Mouse (Mus musculus): ENCODE data around the gene Snx29.
A peak's percentile ranks its signal among the peaks of the same experiment; 100 is the strongest.

Gene Snx29

DNA sequence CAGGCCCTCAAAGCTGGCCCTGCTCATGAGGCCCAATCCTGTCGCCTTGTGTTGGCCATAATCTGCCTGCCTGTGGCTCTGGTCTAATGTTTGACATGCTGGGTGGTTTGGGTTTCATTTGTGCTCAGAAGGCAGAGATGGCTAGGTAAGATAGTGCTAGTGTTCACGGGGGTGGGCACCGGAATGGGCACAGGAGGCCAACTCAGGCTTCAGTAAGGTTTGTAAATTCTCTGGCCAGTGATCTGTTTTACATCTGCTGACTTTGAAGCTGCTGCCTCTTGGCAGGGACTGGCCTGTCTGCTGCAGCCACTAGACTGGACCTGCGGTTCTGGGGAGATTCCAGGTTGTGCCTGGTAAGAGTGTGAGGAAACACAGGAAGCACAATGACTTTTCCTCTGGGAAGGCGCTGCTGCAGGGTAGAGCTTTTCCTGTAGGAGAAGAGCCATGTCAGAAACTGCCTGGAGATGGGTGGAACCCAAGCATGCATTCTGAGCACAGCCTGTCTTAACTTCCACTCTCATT lies 408.4 kb downstream of the Snx29 start:
- no peak for DNase-seq (ENCODE audit: low read depth)

DNA sequence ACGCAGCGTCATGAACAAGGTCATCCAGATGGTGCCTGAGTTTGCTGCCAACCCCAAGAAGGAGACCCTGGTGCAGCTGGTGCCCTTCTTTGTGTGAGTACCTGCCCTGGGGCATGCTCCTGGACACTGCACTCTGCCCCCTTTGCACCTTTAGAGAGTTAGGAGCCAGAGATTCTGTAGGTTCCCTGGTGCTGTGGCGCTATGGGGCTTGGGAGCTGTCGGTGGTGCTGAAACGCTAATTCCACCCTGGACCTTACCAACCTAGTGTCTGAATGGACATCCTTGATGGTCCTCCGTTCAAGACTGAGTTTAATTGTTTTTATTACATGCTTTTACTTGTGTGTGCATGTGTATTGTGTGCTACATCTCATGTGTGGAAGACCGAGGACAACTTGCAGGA lies 415.6 kb downstream of the Snx29 start:
- DNase-seq (ENCODE audit: low read depth), result peak; percentile 28

DNA sequence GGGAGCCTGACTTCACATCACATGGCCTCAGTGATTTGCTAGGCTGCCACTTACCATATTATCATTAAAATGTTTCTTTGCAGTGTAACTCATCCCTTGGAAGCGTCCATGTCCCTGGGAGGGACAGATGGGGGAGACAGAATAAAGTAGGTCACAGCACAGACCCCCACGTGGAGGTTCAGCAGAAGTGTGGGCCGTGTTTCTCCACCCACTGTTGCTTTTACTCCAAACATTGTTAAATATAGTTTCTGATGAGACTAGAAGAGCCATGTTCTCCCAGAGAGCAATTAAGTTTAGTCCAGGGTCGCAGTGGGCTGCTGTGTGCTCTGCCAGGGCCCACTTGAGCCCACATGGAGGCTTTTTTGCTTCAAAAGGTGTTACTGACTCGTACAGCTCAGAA lies 419.2 kb downstream of the Snx29 start:
- DNase-seq (ENCODE audit: low read depth), result no peak

DNA sequence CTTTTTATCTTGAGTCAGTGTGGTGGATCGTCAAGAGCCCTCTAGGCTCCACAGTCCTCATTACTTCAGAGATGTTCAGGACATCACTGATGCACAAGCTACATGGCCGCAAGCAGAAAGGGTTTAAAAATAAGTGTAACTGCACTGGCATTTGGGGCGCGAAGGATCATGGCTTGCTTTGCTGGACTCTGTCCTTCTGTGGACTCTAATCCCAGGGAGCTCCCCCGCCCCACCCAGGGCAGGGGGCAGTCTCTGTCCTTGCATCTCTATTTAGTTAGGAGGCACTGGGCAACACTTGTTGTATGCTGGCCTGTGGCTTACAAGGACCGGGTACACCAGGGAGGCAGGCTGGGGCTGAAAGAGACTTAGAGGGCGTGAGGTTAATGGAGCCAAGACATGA lies 419.6 kb downstream of the Snx29 start:
- DNase-seq (ENCODE audit: low read depth), result no peak

DNA sequence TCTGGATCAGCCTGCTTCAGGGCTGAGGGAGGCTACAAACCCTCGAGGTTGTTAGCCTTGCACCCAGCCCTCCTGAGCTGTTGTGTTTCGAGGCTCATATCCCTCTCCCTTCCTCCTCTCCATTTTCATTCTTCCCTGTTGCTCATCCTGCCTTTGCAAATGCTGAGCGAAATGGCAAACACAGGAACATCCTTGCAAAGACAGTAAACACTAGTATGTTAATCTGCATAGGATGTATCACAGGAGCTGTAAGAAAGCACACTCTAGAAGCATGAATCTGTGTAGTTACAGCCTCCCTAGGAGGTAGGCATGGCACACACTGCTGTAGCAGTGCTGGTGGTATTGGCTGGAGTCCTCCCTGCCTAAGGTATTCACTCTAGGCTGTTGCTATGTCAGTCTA lies 420.3 kb downstream of the Snx29 start:
- DNase-seq (ENCODE audit: low read depth), result no peak

DNA sequence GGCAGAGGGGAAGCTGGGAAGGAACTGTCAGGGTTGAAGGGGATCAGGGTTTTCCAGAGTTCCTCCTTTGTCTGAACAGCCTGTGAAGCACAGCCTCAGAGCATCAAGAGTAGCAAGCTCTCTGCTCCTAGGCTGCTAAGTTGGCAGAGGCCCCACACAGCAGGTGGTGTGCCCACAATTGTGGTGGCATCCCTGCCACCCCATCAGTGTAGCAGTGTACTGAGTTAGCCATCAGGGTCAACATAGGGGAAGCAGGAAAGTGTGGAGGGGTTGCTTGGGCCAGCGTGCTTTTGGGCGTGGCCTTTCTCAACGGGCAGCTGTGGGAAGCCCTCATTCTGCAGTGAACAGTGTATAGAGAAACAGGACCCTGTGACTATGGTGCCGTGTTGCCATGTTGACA lies 421.0 kb downstream of the Snx29 start:
- DNase-seq (ENCODE audit: low read depth), result no peak

DNA sequence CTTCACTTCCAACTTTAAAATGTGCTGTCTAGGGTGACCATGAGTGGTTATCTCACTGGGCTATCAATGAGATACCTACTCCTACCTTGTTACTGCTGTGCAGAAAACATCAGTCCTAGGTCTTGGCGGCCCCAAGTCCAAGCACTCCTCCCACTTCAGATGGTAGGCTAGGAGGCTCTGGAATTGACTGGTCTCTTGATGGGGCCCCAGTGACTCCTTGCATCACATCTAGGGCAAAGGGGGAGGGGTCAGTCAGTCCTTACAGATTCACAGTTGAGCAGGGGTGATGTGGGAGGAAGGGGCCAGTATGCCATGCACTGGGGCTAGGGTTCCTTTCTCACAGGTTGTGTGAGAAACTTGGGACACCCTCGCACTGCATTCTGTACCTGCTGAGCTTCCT lies 423.3 kb downstream of the Snx29 start:
- no peak for DNase-seq (ENCODE audit: low read depth)

DNA sequence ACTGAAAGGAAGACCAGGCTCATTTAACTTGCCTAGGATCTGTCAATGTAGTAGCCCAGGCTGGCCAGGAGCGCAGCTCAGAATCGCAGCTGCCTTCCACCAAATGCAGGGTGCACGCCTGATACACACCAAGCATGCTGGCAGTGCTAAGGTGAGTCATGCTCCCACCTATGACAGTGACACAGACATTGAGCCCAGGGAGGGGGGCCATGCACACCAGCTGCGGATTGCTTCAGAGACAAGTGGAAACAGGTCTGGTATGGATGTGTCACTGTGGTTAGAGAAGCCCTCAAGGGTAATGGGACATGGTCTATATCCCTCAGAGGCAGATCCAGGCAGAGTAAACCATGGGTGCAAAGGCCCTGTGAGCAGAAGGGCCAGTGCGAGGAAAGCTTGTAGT lies 425.2 kb downstream of the Snx29 start:
- DNase-seq (ENCODE audit: low read depth), result peak; percentile 4

DNA sequence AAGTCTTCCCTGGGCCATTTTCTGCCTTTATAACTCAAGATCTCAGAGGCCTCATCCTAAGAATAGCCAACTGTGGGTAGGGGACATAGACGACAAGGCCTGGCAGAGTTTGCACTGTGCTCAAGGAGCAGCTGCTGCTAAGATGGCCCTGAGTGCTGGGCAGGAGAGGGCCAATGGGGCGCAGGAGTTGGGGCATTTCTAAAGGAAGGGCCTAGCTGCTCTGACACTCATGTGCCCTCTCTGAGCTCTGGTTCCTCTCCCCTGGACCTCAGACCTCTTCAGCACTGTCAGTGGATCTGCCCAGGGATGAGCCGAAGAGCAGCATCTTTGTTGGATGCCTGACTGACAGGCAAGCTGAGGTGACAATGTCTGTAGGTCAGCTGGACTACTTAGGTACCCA lies 426.4 kb downstream of the Snx29 start:
- DNase-seq (ENCODE audit: low read depth), result no peak

DNA sequence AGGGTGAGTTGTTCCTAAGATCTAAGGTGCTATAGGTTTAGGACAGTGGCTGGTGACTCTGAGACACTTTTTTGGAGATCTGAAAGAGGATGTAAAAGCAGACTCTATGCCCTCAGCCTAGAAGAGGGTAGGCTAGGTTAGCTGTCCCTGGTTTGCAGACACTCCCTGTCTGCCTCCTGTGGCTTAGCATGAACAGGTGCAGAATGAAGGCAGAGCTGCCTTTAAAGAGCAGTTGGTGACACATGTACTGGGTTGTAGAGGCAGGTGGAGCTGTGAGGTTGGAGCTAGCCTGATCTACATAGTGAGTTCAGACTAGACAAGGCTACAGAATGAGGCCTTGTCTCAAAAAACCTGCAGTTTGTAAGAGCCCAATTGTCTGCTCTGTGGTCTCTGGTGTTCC lies 427.9 kb downstream of the Snx29 start:
- DNase-seq (ENCODE audit: low read depth), result no peak

DNA sequence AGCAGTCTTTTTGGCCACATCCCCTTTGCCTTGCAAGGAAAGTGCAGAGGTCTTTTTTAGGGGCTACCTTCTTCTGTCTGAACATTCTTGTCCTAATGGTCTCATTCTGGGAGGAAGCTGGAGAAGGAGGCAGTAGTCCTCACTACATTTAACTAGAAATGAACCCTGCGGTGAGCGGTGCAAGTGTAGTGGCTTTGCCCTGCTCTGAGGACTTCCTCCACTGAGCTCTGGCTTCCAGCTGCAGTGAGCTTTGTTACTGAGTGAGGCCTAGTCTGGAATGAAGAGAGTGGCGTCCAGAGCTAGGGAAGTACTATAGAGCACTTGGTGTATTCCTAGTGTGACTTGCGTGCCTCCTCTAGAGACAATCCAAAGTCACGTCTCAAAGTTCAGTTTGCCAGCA lies 429.8 kb downstream of the Snx29 start:
- DNase-seq (ENCODE audit: low read depth), result no peak

DNA sequence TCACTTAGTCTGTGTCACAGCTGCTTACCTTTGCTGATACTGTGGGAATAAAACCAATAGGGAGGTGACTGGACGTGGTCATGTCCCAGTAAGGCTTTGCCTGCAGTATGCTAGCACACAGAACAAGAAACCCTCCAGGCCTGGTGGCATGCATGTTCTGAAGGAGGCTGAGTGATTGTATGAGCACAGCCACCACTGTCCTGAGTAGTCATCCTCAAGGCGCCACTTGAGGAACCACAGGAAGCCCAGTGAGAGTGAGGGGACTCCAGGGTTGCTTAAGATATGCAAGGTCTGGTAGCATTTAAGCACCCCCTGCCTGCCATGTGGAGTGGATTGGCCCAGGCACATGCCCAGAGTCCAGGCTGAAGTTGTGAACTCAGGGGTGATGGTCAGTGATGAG lies 430.8 kb downstream of the Snx29 start:
- no peak for DNase-seq (ENCODE audit: low read depth)

DNA sequence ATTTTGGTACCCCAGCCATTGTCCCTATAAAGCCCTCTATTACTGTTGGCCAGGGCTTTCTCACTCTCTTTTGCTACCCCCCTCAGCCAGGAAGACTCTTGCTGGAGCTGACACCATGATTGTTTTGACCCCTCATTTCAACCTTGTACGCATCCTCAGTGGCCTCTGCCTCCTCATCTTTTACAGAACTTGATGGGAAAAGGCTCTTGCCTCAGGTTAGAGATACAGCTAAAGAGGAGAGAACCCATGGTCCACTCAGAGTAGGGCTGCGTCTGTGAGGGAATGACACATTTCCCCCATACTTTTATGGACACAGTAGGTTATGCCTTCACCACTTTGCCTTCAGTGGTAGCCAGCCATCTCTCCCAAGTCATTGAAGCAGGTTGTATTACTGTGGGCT lies 431.4 kb downstream of the Snx29 start:
- DNase-seq (ENCODE audit: low read depth), result no peak

DNA sequence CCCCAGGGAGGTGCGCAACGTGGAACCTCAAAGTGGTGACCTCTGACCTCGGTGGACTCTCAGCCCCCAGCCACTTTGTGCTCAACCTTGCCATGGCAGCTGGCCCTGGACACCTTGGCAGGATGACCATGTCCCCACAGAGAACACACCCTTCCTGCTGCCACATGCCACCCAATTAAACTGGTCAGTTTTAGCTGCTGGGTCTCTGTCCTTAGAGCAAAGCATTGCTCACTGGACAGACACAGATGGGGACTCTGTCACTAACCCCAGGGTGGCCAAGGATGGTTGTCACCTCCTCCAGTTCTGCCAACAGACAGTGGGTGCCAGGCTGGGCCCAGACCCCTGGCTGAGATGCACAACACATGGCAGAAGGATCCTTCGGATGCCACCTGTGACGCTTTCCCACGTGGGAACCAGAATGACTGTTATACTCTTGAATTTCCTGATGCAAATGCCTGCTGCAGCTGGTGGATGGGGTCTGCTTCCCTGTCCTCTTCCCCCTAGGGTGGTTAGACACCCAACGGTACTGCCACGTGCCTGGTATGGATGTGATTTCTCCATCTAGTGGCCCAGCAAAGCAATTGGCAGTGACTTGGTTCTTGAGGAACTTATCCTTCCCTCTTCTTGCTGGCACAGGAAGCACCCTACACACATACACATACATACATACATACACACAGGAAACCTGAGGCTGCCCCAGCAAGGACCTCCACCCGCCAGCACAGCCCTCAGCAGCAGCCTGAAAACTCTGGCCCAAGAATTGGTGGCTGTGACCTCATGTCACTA lies 432.8 kb downstream of the Snx29 start:
- peak; percentile 10 for DNase-seq (ENCODE audit: low read depth)

DNA sequence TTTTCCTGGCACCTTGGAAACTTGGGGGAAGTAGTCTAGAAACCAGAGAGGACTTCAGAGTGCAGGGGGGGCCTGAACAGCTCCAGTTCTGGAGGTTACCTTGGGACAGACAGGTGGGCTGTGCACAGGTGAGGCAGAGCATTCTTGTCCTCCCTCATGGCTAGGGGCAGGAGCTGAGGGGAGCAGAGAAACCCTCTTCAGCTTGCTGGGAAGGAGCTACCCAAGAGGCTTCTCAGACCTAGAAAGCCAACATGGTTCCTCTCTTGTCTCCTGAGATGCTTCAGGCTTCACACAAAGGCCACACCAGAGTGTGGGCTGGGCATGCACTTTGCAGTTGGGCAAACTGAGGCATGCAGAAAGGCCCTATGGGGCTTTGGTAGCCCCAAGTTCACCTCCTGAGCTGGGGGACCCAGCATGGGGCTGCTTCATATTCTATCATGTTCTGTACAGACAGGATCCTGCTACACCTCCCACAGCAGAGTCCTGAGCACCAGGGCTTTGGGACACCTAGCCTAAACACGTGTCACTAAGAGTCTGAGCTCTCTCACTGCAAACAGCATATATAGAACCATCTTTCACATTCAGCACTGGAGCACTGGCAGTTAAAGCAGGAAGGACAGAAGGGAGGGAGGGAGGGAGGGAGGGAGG lies 434.0 kb downstream of the Snx29 start:
- no peak for DNase-seq (ENCODE audit: low read depth)

DNA sequence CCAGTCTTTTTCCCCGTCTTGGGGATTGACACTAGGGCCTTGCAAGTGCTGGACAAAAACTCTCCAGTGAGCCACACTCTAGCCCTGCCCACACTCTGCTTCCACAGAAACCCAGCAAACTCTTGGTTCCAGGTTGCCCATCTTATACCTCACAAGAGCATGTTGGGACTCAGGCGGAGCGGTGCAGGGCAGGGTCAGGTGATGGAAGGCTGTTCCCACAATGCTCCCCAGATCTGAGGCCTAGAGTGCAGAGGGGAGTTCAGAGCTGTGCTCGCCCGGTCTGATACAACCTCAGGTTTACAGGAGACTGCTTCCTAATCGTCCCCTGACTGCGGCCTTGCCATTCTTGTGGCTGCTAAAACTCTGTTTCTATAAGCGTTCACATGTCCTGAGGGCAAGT lies 434.8 kb downstream of the Snx29 start:
- no peak for DNase-seq (ENCODE audit: low read depth)

DNA sequence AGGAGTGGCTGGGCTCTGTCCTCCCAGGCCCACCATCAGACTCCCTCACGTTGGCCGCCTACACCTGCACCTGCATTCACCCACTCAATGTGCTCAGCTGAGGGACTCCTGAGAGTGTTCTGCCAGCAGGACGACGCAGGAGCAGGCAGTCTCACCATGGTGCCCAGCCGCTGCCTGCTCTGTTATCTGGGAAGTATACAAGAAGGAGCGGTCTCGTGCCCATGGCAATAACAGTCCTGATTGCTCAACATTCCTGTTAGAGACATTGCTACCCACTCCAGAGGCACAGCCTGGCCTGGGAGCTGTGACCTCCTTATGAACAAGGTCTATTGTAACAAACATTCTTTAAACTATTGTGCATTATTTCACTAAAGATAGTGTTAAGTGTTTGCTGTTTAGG lies 435.2 kb downstream of the Snx29 start:
- DNase-seq (ENCODE audit: low read depth), result no peak

DNA sequence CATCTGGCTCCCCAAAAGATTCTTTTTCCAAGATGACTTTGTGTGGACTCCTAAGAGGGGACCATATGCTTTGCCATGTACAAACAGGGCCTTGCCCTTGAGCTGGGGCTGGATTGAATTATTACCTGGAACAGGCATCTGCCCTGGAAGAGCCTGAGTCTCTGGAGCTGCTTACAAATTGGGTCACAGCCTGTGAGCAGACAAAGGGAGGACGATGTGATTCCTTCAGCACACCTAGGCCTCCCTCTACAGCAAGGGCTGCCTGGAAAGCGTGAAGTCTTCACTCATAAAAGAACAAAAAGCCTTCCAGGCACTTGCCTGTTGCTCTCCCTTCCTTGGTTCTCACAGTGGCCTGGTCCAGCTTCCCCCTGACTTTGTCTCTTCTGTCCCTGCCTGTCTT lies 449.6 kb downstream of the Snx29 start:
- DNase-seq (ENCODE audit: low read depth), result no peak

DNA sequence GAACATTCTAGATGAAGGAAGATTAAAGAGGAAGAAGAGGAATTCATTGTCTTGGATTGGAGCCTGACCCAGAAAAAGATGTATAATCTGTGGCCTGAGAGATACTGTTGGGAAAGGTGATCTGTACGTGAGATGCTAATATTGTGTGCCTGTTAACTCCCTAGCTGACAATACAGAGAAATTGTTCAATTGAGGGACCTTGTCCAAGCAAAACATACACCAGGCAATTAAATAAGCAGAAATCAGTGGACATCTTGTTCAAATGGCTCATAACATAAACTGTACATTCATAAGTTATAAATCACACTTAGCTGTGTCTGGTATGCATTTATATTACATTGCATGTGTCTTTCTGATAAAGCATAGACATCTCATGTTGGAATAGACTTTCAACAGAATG lies 451.6 kb downstream of the Snx29 start:
- DNase-seq (ENCODE audit: low read depth), result no peak

DNA sequence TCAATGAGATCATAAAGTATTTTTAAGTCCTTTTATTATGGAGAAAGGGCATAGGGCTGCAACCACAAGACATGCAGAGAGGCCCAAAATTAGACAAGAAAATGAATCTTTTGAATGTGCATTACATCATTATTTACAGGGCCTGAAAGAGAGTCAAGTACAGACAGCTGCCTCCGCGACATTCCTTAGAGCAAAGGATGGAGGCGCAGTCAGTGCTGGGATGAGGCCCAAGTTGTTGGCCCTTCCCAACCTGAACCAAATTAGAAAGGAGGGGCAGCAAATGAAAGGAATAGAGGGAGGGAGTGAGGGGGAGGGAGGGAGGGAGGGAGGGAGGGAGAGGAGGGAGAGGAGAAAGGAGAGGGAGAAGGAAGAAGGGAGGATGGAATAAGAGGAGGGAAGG lies 453.8 kb downstream of the Snx29 start:
- no peak for DNase-seq (ENCODE audit: low read depth)

DNA sequence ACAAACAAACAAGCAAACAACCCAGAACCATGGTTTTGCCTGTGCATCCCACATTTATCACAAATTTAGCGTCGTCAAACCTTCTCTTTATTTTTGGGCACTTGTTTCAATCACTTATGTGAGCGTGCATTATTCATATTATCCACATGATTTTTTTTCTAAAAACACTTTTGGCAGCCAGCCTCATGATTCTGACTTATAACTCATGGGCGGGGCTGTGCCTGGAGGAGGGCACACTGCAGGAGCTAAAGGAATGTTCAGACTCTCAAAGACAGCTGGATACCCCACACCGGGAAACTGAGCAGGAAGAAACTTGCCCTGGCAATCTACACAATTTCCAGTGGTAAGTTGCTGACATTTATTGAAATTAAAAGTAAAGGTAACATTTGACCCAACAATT lies 455.5 kb downstream of the Snx29 start:
- DNase-seq (ENCODE audit: low read depth), result no peak

DNA sequence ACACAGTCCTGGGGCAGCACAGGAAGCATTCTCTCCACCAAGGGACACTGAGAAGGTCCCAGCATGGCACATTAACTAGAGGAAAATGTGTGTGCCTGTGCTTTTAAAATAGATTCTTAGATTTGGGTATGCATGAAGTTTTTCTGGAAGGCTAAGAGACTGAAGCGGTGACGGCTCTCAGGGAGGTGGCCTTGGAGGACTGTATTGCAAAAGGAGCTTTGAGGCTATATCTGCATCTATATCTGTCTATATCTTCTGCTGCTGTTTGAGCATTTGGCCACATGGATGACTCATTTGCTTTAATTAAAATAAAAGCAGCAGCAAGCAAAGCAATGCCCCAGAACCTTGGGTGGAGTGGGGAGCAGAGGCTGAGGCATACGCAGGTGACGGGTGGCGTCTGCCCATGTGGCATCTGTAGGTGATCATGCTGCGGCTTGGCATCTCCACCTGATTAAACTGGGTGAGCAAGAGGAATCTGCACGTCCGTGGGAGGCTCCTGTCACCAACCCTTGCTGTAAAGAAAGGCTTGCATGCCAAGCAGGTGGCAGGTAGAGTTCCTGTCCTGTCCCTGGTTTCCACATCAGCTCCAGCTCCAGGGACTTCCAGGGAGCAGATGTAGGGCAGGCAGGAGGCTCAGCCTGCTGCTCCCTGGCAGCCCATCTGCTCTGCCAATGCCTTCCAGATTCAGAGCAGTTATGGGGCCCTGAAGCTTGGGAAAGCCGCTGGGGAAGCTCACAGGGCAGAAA lies 456.2 kb downstream of the Snx29 start:
- DNase-seq (ENCODE audit: low read depth), result peak; percentile 4

DNA sequence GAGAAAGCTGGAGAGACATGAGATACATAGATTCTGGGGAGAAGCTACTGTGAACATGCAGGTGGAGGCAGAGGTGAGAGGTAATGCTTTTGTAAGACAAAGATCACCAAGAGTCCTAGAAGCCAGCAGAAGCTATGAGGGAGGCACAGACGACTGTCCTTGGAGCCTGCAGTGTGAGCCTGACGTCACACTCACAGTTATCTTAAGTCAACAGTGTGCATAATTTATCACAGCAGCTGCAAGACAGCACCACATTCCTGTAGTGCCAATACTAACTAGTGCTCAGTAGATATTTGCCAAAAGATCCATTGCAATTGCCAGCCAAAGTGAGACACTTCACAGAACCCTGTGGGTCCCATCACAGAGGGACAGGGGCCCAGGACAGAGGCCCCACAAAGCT lies 459.4 kb downstream of the Snx29 start:
- no peak for DNase-seq (ENCODE audit: low read depth)
